Mouse (Mus musculus): ENCODE data around the gene Hist1h4h. TPM values are rescaled to one million over a fixed set of nuclear protein-coding genes. Genes with fewer than 3 reads are reported as not detected.

Hist1h4h gene
- polyA plus RNA-seq, 1 experiment, result 24.1 TPM

Other genes with a start within 250 kb of the Hist1h4h start
- 0.23 and 1.0 TPM in 2 replicates for gene Zfp322a, start 161.8 kb upstream of the Hist1h4h start, polyA plus RNA-seq (2012; ENCODE audit: low replicate concordance)
- 4.0 and 4.7 TPM in 2 replicates for gene Abt1, start 107.2 kb upstream of the Hist1h4h start, polyA plus RNA-seq (2012; ENCODE audit: low replicate concordance)
- gene Btn1a1, start 65.1 kb upstream of the Hist1h4h start, polyA plus RNA-seq (2012; ENCODE audit: low replicate concordance), result 0.12 and 0.15 TPM in 2 replicates
- gene Btn2a2, start 42.2 kb upstream of the Hist1h4h start, polyA plus RNA-seq (2012; ENCODE audit: low replicate concordance), result not detected in 2 replicates
- 1,274 and 2,101 TPM in 2 replicates for gene Hist1h2af, start 2.9 kb downstream of the Hist1h4h start, polyA plus RNA-seq (2012; ENCODE audit: low replicate concordance)
- gene Hist1h3g, start 4.4 kb downstream of the Hist1h4h start, polyA plus RNA-seq (2012; ENCODE audit: low replicate concordance), result 9.7 and 27.2 TPM in 2 replicates
- gene Hist1h2bh, start 12.3 kb downstream of the Hist1h4h start, polyA plus RNA-seq (2012; ENCODE audit: low replicate concordance), result 2.6 and 2.9 TPM in 2 replicates
- gene Hist1h3f, start 13.0 kb downstream of the Hist1h4h start, polyA plus RNA-seq (2012; ENCODE audit: low replicate concordance), result 7.8 and 13.9 TPM in 2 replicates
- gene Hist1h4f, start 20.6 kb downstream of the Hist1h4h start, polyA plus RNA-seq (2012; ENCODE audit: low replicate concordance), result 39.6 and 48.6 TPM in 2 replicates
- 0.89 and 1.4 TPM in 2 replicates for gene Hist1h1d, start 22.2 kb downstream of the Hist1h4h start, polyA plus RNA-seq (2012; ENCODE audit: low replicate concordance)
- gene Hist1h3e, start 31.3 kb downstream of the Hist1h4h start, polyA plus RNA-seq (2012; ENCODE audit: low replicate concordance), result 12.2 and 20.5 TPM in 2 replicates
- 20.4 and 37.8 TPM in 2 replicates for gene Hist1h2ae, start 40.2 kb downstream of the Hist1h4h start, polyA plus RNA-seq (2012; ENCODE audit: low replicate concordance)
- gene Hist1h2bg, start 40.3 kb downstream of the Hist1h4h start, polyA plus RNA-seq (2012; ENCODE audit: low replicate concordance), result 19.7 and 30.7 TPM in 2 replicates
- gene Hist1h2bf, start 43.1 kb downstream of the Hist1h4h start, polyA plus RNA-seq (2012; ENCODE audit: low replicate concordance), result 15.2 and 20.1 TPM in 2 replicates
- 1.2 and 1.8 TPM in 2 replicates for gene Hist1h2ad, start 43.3 kb downstream of the Hist1h4h start, polyA plus RNA-seq (2012; ENCODE audit: low replicate concordance)
- 1.1 and 5.4 TPM in 2 replicates for gene Hist1h3d, start 44.7 kb downstream of the Hist1h4h start, polyA plus RNA-seq (2012; ENCODE audit: low replicate concordance)
- 21.9 and 50.4 TPM in 2 replicates for gene Hist1h4d, start 50.5 kb downstream of the Hist1h4h start, polyA plus RNA-seq (2012; ENCODE audit: low replicate concordance)
- 1.7 and 2.0 TPM in 2 replicates for gene Hist1h2be, start 90.1 kb downstream of the Hist1h4h start, polyA plus RNA-seq (2012; ENCODE audit: low replicate concordance)
- gene Hist1h1e, start 91.5 kb downstream of the Hist1h4h start, polyA plus RNA-seq (2012; ENCODE audit: low replicate concordance), result 6.8 and 18.7 TPM in 2 replicates
- gene Hist1h2ac, start 152.9 kb downstream of the Hist1h4h start, polyA plus RNA-seq (2012; ENCODE audit: low replicate concordance), result 1.7 and 2.0 TPM in 2 replicates
- 3.1 and 3.3 TPM in 2 replicates for gene Hist1h2bc, start 153.1 kb downstream of the Hist1h4h start, polyA plus RNA-seq (2012; ENCODE audit: low replicate concordance)
- not detected in 2 replicates for gene Hist1h1t, start 164.8 kb downstream of the Hist1h4h start, polyA plus RNA-seq (2012; ENCODE audit: low replicate concordance)
- 3.9 and 4.0 TPM in 2 replicates for gene Hist1h4c, start 167.4 kb downstream of the Hist1h4h start, polyA plus RNA-seq (2012; ENCODE audit: low replicate concordance)
- 5.0 and 7.1 TPM in 2 replicates for gene Hfe, start 179.8 kb downstream of the Hist1h4h start, polyA plus RNA-seq (2012; ENCODE audit: low replicate concordance)
- 13.0 and 32.3 TPM in 2 replicates for gene Hist1h1c, start 207.8 kb downstream of the Hist1h4h start, polyA plus RNA-seq (2012; ENCODE audit: low replicate concordance)
- 4.9 and 12.8 TPM in 2 replicates for gene Hist1h3c, start 214.6 kb downstream of the Hist1h4h start, polyA plus RNA-seq (2012; ENCODE audit: low replicate concordance)
- gene Hist1h2bb, start 215.7 kb downstream of the Hist1h4h start, polyA plus RNA-seq (2012; ENCODE audit: low replicate concordance), result 14.4 and 31.0 TPM in 2 replicates
- gene Hist1h2ab, start 220.1 kb downstream of the Hist1h4h start, polyA plus RNA-seq (2012; ENCODE audit: low replicate concordance), result 39.8 and 47.5 TPM in 2 replicates
- 4.5 and 16.4 TPM in 2 replicates for gene Hist1h3b, start 221.2 kb downstream of the Hist1h4h start, polyA plus RNA-seq (2012; ENCODE audit: low replicate concordance)
- 7.2 and 8.6 TPM in 2 replicates for gene Hist1h4b, start 226.0 kb downstream of the Hist1h4h start, polyA plus RNA-seq (2012; ENCODE audit: low replicate concordance)
- gene Hist1h4a, start 230.2 kb downstream of the Hist1h4h start, polyA plus RNA-seq (2012; ENCODE audit: low replicate concordance), result 40.2 and 48.3 TPM in 2 replicates
- gene Hist1h3a, start 231.3 kb downstream of the Hist1h4h start, polyA plus RNA-seq (2012; ENCODE audit: low replicate concordance), result 0.45 and 5.1 TPM in 2 replicates
- gene Hist1h1a, start 232.6 kb downstream of the Hist1h4h start, polyA plus RNA-seq (2012; ENCODE audit: low replicate concordance), result 1.2 and 1.7 TPM in 2 replicates
- not detected in 2 replicates for gene Trim38, start 238.9 kb downstream of the Hist1h4h start, polyA plus RNA-seq (2012; ENCODE audit: low replicate concordance)

All from leukemia stem cell, adult 10-12 weeks (primary cell).